Mouse (Mus musculus): ENCODE results near the gene Tex19.1. TPM values are rescaled to one million over a fixed set of nuclear protein-coding genes. Genes with fewer than 3 reads are reported as not detected.
"Not testable (repeated sequence)": the region's sequence is repeated elsewhere in the genome, so short reads cannot be mapped to it uniquely, and the experiment has no call there.

The Tex19.1 gene
- total RNA-seq (2014; fragmentation: Nextera tagmentation) (not detected in 2 replicates), total RNA-seq (2017) (not detected in 2 replicates), polyA plus RNA-seq (2012) (not detected in 2 replicates)

- Histone ChIP-seq H3K36me3 (replicated peaks) (no peaks in the 10 kb centered on the region), H3K4me3 (ENCODE audit: low read depth, low read length) (no peak within 1 kb of the TSS), H3K27me3 (ENCODE audit: insufficient read depth, low read length) (peaks cover 25% of the 10 kb centered on the region), H3K4me1 (ENCODE audit: insufficient read depth, low read depth, low read length) (no peaks in the 10 kb centered on the region; the same call in 1 of the 2 replicates), H3K9me3 (replicated peaks) (peaks cover 4% of the 10 kb centered on the region)
- TF ChIP-seq GATA2 (IDR thresholded peaks at IDR 0.05; ENCODE audit: borderline replicate concordance, low read depth, low read length) (no peak), GATA1 (IDR thresholded peaks at IDR 0.05; ENCODE audit: borderline replicate concordance, low read length) (no peak), TAL1 (conservative IDR thresholded peaks at IDR 0.05; ENCODE audit: low read depth, low read length) (no peak), POLR2AphosphoS5 (IDR thresholded peaks at IDR 0.05; ENCODE audit: insufficient replicate concordance, low read depth, low read length) (no peak), CTCF (IDR thresholded peaks at IDR 0.05; ENCODE audit: low read depth, low read length) (no peak)
- ATAC-seq (ENCODE audit: extremely low read depth, insufficient number of reproducible peaks, low FRiP score, poor library complexity, severe bottlenecking) (no peak), DNase-seq (ENCODE audit: low spot score) (no peak)
Measured at GRCm38 (mm10) chr11:121145865-121146264, at the start of gene Tex19.1. Tex19.1 (plus strand) TSS chr11:121146143.

GRCm38 (mm10) chr11:121099762-121100161 lies 46.2 kb upstream of the Tex19.1 start:
- Histone ChIP-seq H3K4me3 (ENCODE audit: low read depth, low read length) (no peak overlapping the region), H3K4me1 (ENCODE audit: insufficient read depth, low read depth, low read length) (peaks cover 18% of the 10 kb centered on the region)
- ATAC-seq (ENCODE audit: extremely low read depth, insufficient number of reproducible peaks, low FRiP score, poor library complexity, severe bottlenecking) = no peak

GRCm38 (mm10) chr11:121100692-121101091 lies 45.3 kb upstream of the Tex19.1 start:
- Histone ChIP-seq H3K9me3 (replicated peaks) (no peaks in the 10 kb centered on the region), H3K4me3 (ENCODE audit: low read depth, low read length) (no peak overlapping the region), H3K4me1 (ENCODE audit: insufficient read depth, low read depth, low read length) (peaks cover 18% of the 10 kb centered on the region), H3K36me3 (replicated peaks) (no peaks in the 10 kb centered on the region), H3K27me3 (ENCODE audit: insufficient read depth, low read length) (peaks cover 43% of the 10 kb centered on the region)
- no peak for DNase-seq (ENCODE audit: low spot score)
- TF ChIP-seq GATA1 (IDR thresholded peaks at IDR 0.05; ENCODE audit: borderline replicate concordance, low read length) = no peak
- TF ChIP-seq POLR2AphosphoS5 (IDR thresholded peaks at IDR 0.05; ENCODE audit: insufficient replicate concordance, low read depth, low read length) = no peak
- no peak for TF ChIP-seq CTCF (IDR thresholded peaks at IDR 0.05; ENCODE audit: low read depth, low read length)
- no peak for TF ChIP-seq GATA2 (IDR thresholded peaks at IDR 0.05; ENCODE audit: borderline replicate concordance, low read depth, low read length)
- no peak for ATAC-seq (ENCODE audit: extremely low read depth, insufficient number of reproducible peaks, low FRiP score, poor library complexity, severe bottlenecking)

More at GRCm38 (mm10) chr11:121099762-121100161, 46.2 kb upstream of the Tex19.1 start:
- no peaks in the 10 kb centered on the region for H3K9me3 ChIP-seq (replicated peaks)
- no peak for DNase-seq (ENCODE audit: low spot score)
- peaks cover 43% of the 10 kb centered on the region for H3K27me3 ChIP-seq (ENCODE audit: insufficient read depth, low read length)
- TF ChIP-seq GATA2 (IDR thresholded peaks at IDR 0.05; ENCODE audit: borderline replicate concordance, low read depth, low read length) = no peak
- no peak for TF ChIP-seq POLR2AphosphoS5 (IDR thresholded peaks at IDR 0.05; ENCODE audit: insufficient replicate concordance, low read depth, low read length)
- no peak for TF ChIP-seq CTCF (IDR thresholded peaks at IDR 0.05; ENCODE audit: low read depth, low read length)
- TF ChIP-seq GATA1 (IDR thresholded peaks at IDR 0.05; ENCODE audit: borderline replicate concordance, low read length) = no peak
- no peak for TF ChIP-seq TAL1 (conservative IDR thresholded peaks at IDR 0.05; ENCODE audit: low read depth, low read length)
- H3K36me3 ChIP-seq (replicated peaks) = no peaks in the 10 kb centered on the region

- Histone ChIP-seq H3K27me3 (ENCODE audit: insufficient read depth, low read length) (peaks cover 43% of the 10 kb centered on the region), H3K4me3 (ENCODE audit: low read depth, low read length) (no peak overlapping the region), H3K4me1 (ENCODE audit: insufficient read depth, low read depth, low read length) (peaks cover 18% of the 10 kb centered on the region), H3K9me3 (replicated peaks) (no peaks in the 10 kb centered on the region), H3K36me3 (replicated peaks) (no peaks in the 10 kb centered on the region)
- TF ChIP-seq GATA1 (IDR thresholded peaks at IDR 0.05; ENCODE audit: borderline replicate concordance, low read length) (no peak), GATA2 (IDR thresholded peaks at IDR 0.05; ENCODE audit: borderline replicate concordance, low read depth, low read length) (no peak), POLR2AphosphoS5 (IDR thresholded peaks at IDR 0.05; ENCODE audit: insufficient replicate concordance, low read depth, low read length) (no peak), CTCF (IDR thresholded peaks at IDR 0.05; ENCODE audit: low read depth, low read length) (no peak), TAL1 (conservative IDR thresholded peaks at IDR 0.05; ENCODE audit: low read depth, low read length) (no peak)
- DNase-seq (ENCODE audit: low spot score) = no peak
- no peak for ATAC-seq (ENCODE audit: extremely low read depth, insufficient number of reproducible peaks, low FRiP score, poor library complexity, severe bottlenecking)
Measured at GRCm38 (mm10) chr11:121101124-121101805, 44.7 kb upstream of the Tex19.1 start.

GRCm38 (mm10) chr11:121107242-121107641 lies 38.7 kb upstream of the Tex19.1 start:
- not testable (repeated sequence) for H3K4me1 ChIP-seq (ENCODE audit: insufficient read depth, low read depth, low read length); ATAC-seq (ENCODE audit: extremely low read depth, insufficient number of reproducible peaks, low FRiP score, poor library complexity, severe bottlenecking); H3K36me3 ChIP-seq (replicated peaks); H3K9me3 ChIP-seq (replicated peaks); H3K4me3 ChIP-seq (ENCODE audit: low read depth, low read length); DNase-seq (ENCODE audit: low spot score)
- peaks cover 22% of the 10 kb centered on the region for H3K27me3 ChIP-seq (ENCODE audit: insufficient read depth, low read length)

GRCm38 (mm10) chr11:121108061-121108460 lies 37.9 kb upstream of the Tex19.1 start:
- no peak for ATAC-seq (ENCODE audit: extremely low read depth, insufficient number of reproducible peaks, low FRiP score, poor library complexity, severe bottlenecking)
- TF ChIP-seq GATA2 (IDR thresholded peaks at IDR 0.05; ENCODE audit: borderline replicate concordance, low read depth, low read length) (no peak), GATA1 (IDR thresholded peaks at IDR 0.05; ENCODE audit: borderline replicate concordance, low read length) (no peak), TAL1 (conservative IDR thresholded peaks at IDR 0.05; ENCODE audit: low read depth, low read length) (no peak), CTCF (IDR thresholded peaks at IDR 0.05; ENCODE audit: low read depth, low read length) (no peak), POLR2AphosphoS5 (IDR thresholded peaks at IDR 0.05; ENCODE audit: insufficient replicate concordance, low read depth, low read length) (no peak)

More at GRCm38 (mm10) chr11:121108061-121108460, 37.9 kb upstream of the Tex19.1 start:
- Histone ChIP-seq H3K4me3 (ENCODE audit: low read depth, low read length) (no peak overlapping the region), H3K27me3 (ENCODE audit: insufficient read depth, low read length) (peaks cover 18% of the 10 kb centered on the region), H3K36me3 (replicated peaks) (peaks cover 7% of the 10 kb centered on the region), H3K4me1 (ENCODE audit: insufficient read depth, low read depth, low read length) (no peaks in the 10 kb centered on the region), H3K9me3 (replicated peaks) (no peaks in the 10 kb centered on the region)
- DNase-seq (ENCODE audit: low spot score) = no peak

All from G1E (cell line).